Mouse (Mus musculus) thymus, postnatal 14 days (tissue): ENCODE data around the gene Cap2.

Experiments
- DNase-seq: peaks from one replicate; pipeline ENCODE4 v3.0.0; 2021

Gene Cap2

GRCm38 (mm10) chr13:46571961-46572647, 70.5 kb downstream of the Cap2 start:
- DNase-seq: no peak

- no peak for DNase-seq
Observed at GRCm38 (mm10) chr13:46572648-46573163, 71.1 kb downstream of the Cap2 start.

GRCm38 (mm10) chr13:46574201-46574600, 72.6 kb downstream of the Cap2 start:
- no peak for DNase-seq

GRCm38 (mm10) chr13:46574707-46575106, 73.1 kb downstream of the Cap2 start:
- DNase-seq: no peak

GRCm38 (mm10) chr13:46584860-46585259, 83.2 kb downstream of the Cap2 start:
- no peak for DNase-seq

GRCm38 (mm10) chr13:46587717-46588289, 86.2 kb downstream of the Cap2 start:
- DNase-seq: no peak

GRCm38 (mm10) chr13:46588606-46589005, 87.0 kb downstream of the Cap2 start:
- DNase-seq: no peak

GRCm38 (mm10) chr13:46590885-46591284, 89.2 kb downstream of the Cap2 start:
- DNase-seq: no peak

GRCm38 (mm10) chr13:46600694-46601093, 99.0 kb downstream of the Cap2 start:
- DNase-seq: no peak

GRCm38 (mm10) chr13:46601386-46601785, 99.7 kb downstream of the Cap2 start:
- DNase-seq: no peak

GRCm38 (mm10) chr13:46602674-46603073, 101.0 kb downstream of the Cap2 start:
- no peak for DNase-seq

GRCm38 (mm10) chr13:46611033-46611432, 109.4 kb downstream of the Cap2 start:
- DNase-seq: no peak

GRCm38 (mm10) chr13:46613694-46614272, 112.1 kb downstream of the Cap2 start:
- DNase-seq: no peak

GRCm38 (mm10) chr13:46616673-46617362, 115.2 kb downstream of the Cap2 start:
- DNase-seq: peak; percentile 98

- DNase-seq: peak; percentile 82
Observed at GRCm38 (mm10) chr13:46619633-46620032, 118.0 kb downstream of the Cap2 start.

- DNase-seq: no peak
Observed at GRCm38 (mm10) chr13:46620964-46621757, 119.5 kb downstream of the Cap2 start.

GRCm38 (mm10) chr13:46626608-46627007, 125.0 kb downstream of the Cap2 start:
- DNase-seq: no peak

- DNase-seq: no peak
Observed at GRCm38 (mm10) chr13:46627841-46628240, 126.2 kb downstream of the Cap2 start.

- no peak for DNase-seq
Observed at GRCm38 (mm10) chr13:46629391-46629790, 127.7 kb downstream of the Cap2 start.

GRCm38 (mm10) chr13:46632796-46633195, 131.1 kb downstream of the Cap2 start:
- no peak for DNase-seq

GRCm38 (mm10) chr13:46633320-46634132, 131.9 kb downstream of the Cap2 start:
- no peak for DNase-seq

- DNase-seq: no peak
Observed at GRCm38 (mm10) chr13:46634133-46634488, 132.5 kb downstream of the Cap2 start.
